ENCODE assay signal across 24 mouse cellular contexts in genomic region chr7:112836076-112836475, GRCm38 (mm10).
DNase-seq lines count a peak whose midpoint lies in the region; ATAC-seq and TF ChIP-seq lines count a peak whose summit lies in the region.
"Had no signal": no experiment of that assay in that cellular context is flagged by ENCODE, and none has a peak within 500 bp of the region (broad histone marks: within the 10 kb centered on the region; RNA-seq: fewer than 3 reads in every experiment).

No protein-coding gene starts in this region.

- peak; percentile 38; the same call in 1 of the 2 replicates for ATAC-seq in forebrain, embryonic 14.5 days
- no peak for ATAC-seq in forebrain, postnatal 0 days
- no peak for ATAC-seq in midbrain, embryonic 13.5 days
- ATAC-seq in midbrain, embryonic 11.5 days (ENCODE audit: low FRiP score) = no peak
- ATAC-seq in hindbrain, embryonic 14.5 days (ENCODE audit: low FRiP score) = no peak
- ATAC-seq in midbrain, embryonic 16.5 days = no peak
- ATAC-seq in stomach, postnatal 0 days (ENCODE audit: low FRiP score, low TSS enrichment) = no peak
- ATAC-seq: inflammation-experienced regulatory T-cells, adult 6 months had no signal

- WGBS in forebrain, embryonic 14.5 days = 51% methylated on average over 9 of the region's 9 CpGs
- 35% methylated on average over 9 of the region's 9 CpGs for WGBS in forebrain, postnatal 0 days
- 63% methylated on average over 9 of the region's 9 CpGs for WGBS in midbrain, embryonic 13.5 days
- 89% methylated on average over 9 of the region's 9 CpGs for WGBS in midbrain, embryonic 11.5 days
- WGBS in hindbrain, embryonic 14.5 days = 53% methylated on average over 9 of the region's 9 CpGs
- WGBS in midbrain, embryonic 16.5 days = 47% methylated on average over 9 of the region's 9 CpGs
- WGBS in stomach, postnatal 0 days = 94% methylated on average over 9 of the region's 9 CpGs

- H3K9me3 ChIP-seq in forebrain, embryonic 14.5 days (replicated peaks; ENCODE audit: control insufficient read depth, low read length) = peaks cover 3% of the 10 kb centered on the region; the same call in 1 of the 2 replicates
- no peaks in the 10 kb centered on the region for H3K9me3 ChIP-seq in forebrain, postnatal 0 days (ENCODE audit: low read length)
- H3K9me3 ChIP-seq in midbrain, embryonic 13.5 days = no peaks in the 10 kb centered on the region
- peaks cover 7% of the 10 kb centered on the region for H3K9me3 ChIP-seq in midbrain, embryonic 11.5 days (ENCODE audit: control insufficient read depth, low read length)
- no peaks in the 10 kb centered on the region for H3K9me3 ChIP-seq in hindbrain, embryonic 14.5 days (ENCODE audit: control insufficient read depth, low read length)
- 0 out of 2 replicates have a peak, but pooled peaks cover 3% of the 10 kb centered on the region for H3K9me3 ChIP-seq in midbrain, embryonic 16.5 days (replicated peaks; ENCODE audit: control insufficient read depth, low read length, poor library complexity, severe bottlenecking)
- no peaks in the 10 kb centered on the region for H3K9me3 ChIP-seq in stomach, postnatal 0 days (ENCODE audit: control insufficient read depth, low read length)

- H3K9ac ChIP-seq in forebrain, embryonic 14.5 days (ENCODE audit: low read length) = no peak overlapping the region
- no peak overlapping the region for H3K9ac ChIP-seq in forebrain, postnatal 0 days
- no peak overlapping the region for H3K9ac ChIP-seq in midbrain, embryonic 13.5 days (replicated peaks)
- H3K9ac ChIP-seq in midbrain, embryonic 11.5 days (ENCODE audit: low read length) = no peak overlapping the region
- H3K9ac ChIP-seq in hindbrain, embryonic 14.5 days = no peak overlapping the region
- H3K9ac ChIP-seq in midbrain, embryonic 16.5 days (ENCODE audit: low read depth, low read length) = no peak overlapping the region
- H3K9ac ChIP-seq in stomach, postnatal 0 days (ENCODE audit: low read length) = no peak overlapping the region
- H3K9ac ChIP-seq: liver, embryonic 13.5 days had no signal

- intact Hi-C loops in left cerebral cortex, postnatal 10 days (cut with DNase I) = no loop called here

- no peak overlapping the region for H3K4me3 ChIP-seq in forebrain, embryonic 14.5 days (ENCODE audit: low read depth, low read length)
- H3K4me3 ChIP-seq in forebrain, postnatal 0 days (ENCODE audit: low read depth, low read length) = no peak overlapping the region
- no peak overlapping the region for H3K4me3 ChIP-seq in midbrain, embryonic 13.5 days (replicated peaks)
- H3K4me3 ChIP-seq in midbrain, embryonic 11.5 days (ENCODE audit: low read depth, low read length) = no peak overlapping the region
- no peak overlapping the region for H3K4me3 ChIP-seq in hindbrain, embryonic 14.5 days (replicated peaks; ENCODE audit: low read length)
- no peak overlapping the region for H3K4me3 ChIP-seq in midbrain, embryonic 16.5 days (ENCODE audit: low read depth, low read length)
- no peak overlapping the region for H3K4me3 ChIP-seq in stomach, postnatal 0 days (ENCODE audit: low read depth, low read length)
- H3K4me3 ChIP-seq: liver, embryonic 13.5 days had no signal

- peaks cover 21% of the 10 kb centered on the region for H3K4me1 ChIP-seq in forebrain, embryonic 14.5 days (ENCODE audit: control insufficient read depth, insufficient read depth, low read length)
- peaks cover 15% of the 10 kb centered on the region for H3K4me1 ChIP-seq in forebrain, postnatal 0 days (ENCODE audit: insufficient read depth)
- peaks cover 38% of the 10 kb centered on the region for H3K4me1 ChIP-seq in midbrain, embryonic 13.5 days (replicated peaks)
- H3K4me1 ChIP-seq in midbrain, embryonic 11.5 days (ENCODE audit: control insufficient read depth, insufficient read depth, low read length) = peaks cover 21% of the 10 kb centered on the region
- peaks cover 26% of the 10 kb centered on the region for H3K4me1 ChIP-seq in hindbrain, embryonic 14.5 days (replicated peaks; ENCODE audit: control insufficient read depth, insufficient read depth, low read length)
- H3K4me1 ChIP-seq in midbrain, embryonic 16.5 days (ENCODE audit: control insufficient read depth, insufficient read depth, low read length) = peaks cover 32% of the 10 kb centered on the region
- H3K4me1 ChIP-seq in stomach, postnatal 0 days (replicated peaks; ENCODE audit: control insufficient read depth, insufficient read depth) = no peaks in the 10 kb centered on the region

- H3K4me2 ChIP-seq in forebrain, embryonic 14.5 days (ENCODE audit: low read length) = no peak overlapping the region
- H3K4me2 ChIP-seq in forebrain, postnatal 0 days (ENCODE audit: low read depth) = no peak overlapping the region
- no peak overlapping the region for H3K4me2 ChIP-seq in midbrain, embryonic 13.5 days (replicated peaks)
- no peak overlapping the region for H3K4me2 ChIP-seq in midbrain, embryonic 11.5 days
- H3K4me2 ChIP-seq in hindbrain, embryonic 14.5 days (replicated peaks) = no peak overlapping the region
- H3K4me2 ChIP-seq in midbrain, embryonic 16.5 days (ENCODE audit: low read length) = no peak overlapping the region
- no peak overlapping the region for H3K4me2 ChIP-seq in stomach, postnatal 0 days (replicated peaks; ENCODE audit: low read depth)
- H3K4me2 ChIP-seq: liver, embryonic 13.5 days had no signal

- DNase-seq in forebrain, embryonic 14.5 days (ENCODE audit: low spot score) = peak; percentile 52
- DNase-seq in forebrain, postnatal 0 days = no peak
- no peak for DNase-seq in midbrain, embryonic 11.5 days (ENCODE audit: low spot score, missing footprints)
- no peak for DNase-seq in hindbrain, embryonic 14.5 days (ENCODE audit: low spot score)
- no peak for DNase-seq in stomach, postnatal 0 days (ENCODE audit: low spot score)
- no peak for DNase-seq in left cerebral cortex, postnatal 10 days (ENCODE audit: extremely low spot score in 1 of 2, low spot score in 2 of 2)
- DNase-seq: adrenal gland, postnatal 10 days; B cell, adult 2 months; cerebellum, adult 2 months; gastrocnemius, postnatal 36 days; kidney, adult 2 months; kidney, postnatal 10 days; layer of hippocampus, postnatal 36 days; liver, embryonic 13.5 days; lung, adult 2 months; lung, postnatal 14 days; retina, postnatal 1 day; right cerebral cortex, postnatal 25 days; spleen, adult 18-20 months had no signal

- no peak for TF ChIP-seq EP300 in stomach, postnatal 0 days (optimal IDR thresholded peaks at IDR 0.05)

- TF ChIP-seq CTCF in forebrain, postnatal 0 days (IDR thresholded peaks at IDR 0.05; ENCODE audit: low read depth) = no peak
- TF ChIP-seq CTCF in stomach, postnatal 0 days (IDR thresholded peaks at IDR 0.05; ENCODE audit: low read depth) = no peak

- no peaks in the 10 kb centered on the region for H3K36me3 ChIP-seq in forebrain, embryonic 14.5 days (ENCODE audit: control insufficient read depth, insufficient read depth, low read length)
- no peaks in the 10 kb centered on the region for H3K36me3 ChIP-seq in forebrain, postnatal 0 days (ENCODE audit: insufficient read depth)
- H3K36me3 ChIP-seq in midbrain, embryonic 13.5 days = no peaks in the 10 kb centered on the region; the same call in 1 of the 2 replicates
- H3K36me3 ChIP-seq in midbrain, embryonic 11.5 days (ENCODE audit: control insufficient read depth, insufficient read depth, low read length) = no peaks in the 10 kb centered on the region
- no peaks in the 10 kb centered on the region for H3K36me3 ChIP-seq in hindbrain, embryonic 14.5 days (replicated peaks; ENCODE audit: control insufficient read depth, insufficient read depth)
- H3K36me3 ChIP-seq in midbrain, embryonic 16.5 days (ENCODE audit: control insufficient read depth, insufficient read depth, low read length) = no peaks in the 10 kb centered on the region
- no peaks in the 10 kb centered on the region for H3K36me3 ChIP-seq in stomach, postnatal 0 days (ENCODE audit: control insufficient read depth, insufficient read depth, low read length)
- H3K36me3 ChIP-seq: G1E; liver, embryonic 13.5 days had no signal

- no peaks in the 10 kb centered on the region for H3K27me3 ChIP-seq in forebrain, embryonic 14.5 days (replicated peaks; ENCODE audit: control insufficient read depth, insufficient read depth, low read length)
- H3K27me3 ChIP-seq in forebrain, postnatal 0 days (ENCODE audit: insufficient read depth, low read length) = no peaks in the 10 kb centered on the region
- H3K27me3 ChIP-seq in midbrain, embryonic 13.5 days = 0 out of 2 replicates have a peak, but pooled peaks cover 10% of the 10 kb centered on the region
- no peaks in the 10 kb centered on the region for H3K27me3 ChIP-seq in midbrain, embryonic 11.5 days (ENCODE audit: control insufficient read depth, insufficient read depth, low read length)
- H3K27me3 ChIP-seq in hindbrain, embryonic 14.5 days (ENCODE audit: control insufficient read depth, insufficient read depth, low read length) = no peaks in the 10 kb centered on the region
- no peaks in the 10 kb centered on the region for H3K27me3 ChIP-seq in midbrain, embryonic 16.5 days (ENCODE audit: control insufficient read depth, insufficient read depth, low read depth, low read length)
- H3K27me3 ChIP-seq in stomach, postnatal 0 days (ENCODE audit: control insufficient read depth, insufficient read depth, low read length) = no peaks in the 10 kb centered on the region
- H3K27me3 ChIP-seq: CH12.LX had no signal

- H3K27ac ChIP-seq in forebrain, embryonic 14.5 days (ENCODE audit: low read depth, low read length) = peak overlapping the region; percentile 15; the same call in 1 of the 2 replicates
- no peak overlapping the region for H3K27ac ChIP-seq in forebrain, postnatal 0 days (ENCODE audit: low read depth, low read length)
- peak overlapping the region; percentile 41; the same call in 1 of the 2 replicates for H3K27ac ChIP-seq in midbrain, embryonic 13.5 days
- no peak overlapping the region for H3K27ac ChIP-seq in midbrain, embryonic 11.5 days (ENCODE audit: low read depth, low read length)
- H3K27ac ChIP-seq in hindbrain, embryonic 14.5 days = peak overlapping the region; percentile 28; the same call in 1 of the 2 replicates
- peak overlapping the region; percentile 51 for H3K27ac ChIP-seq in midbrain, embryonic 16.5 days (ENCODE audit: low read length)
- no peak overlapping the region for H3K27ac ChIP-seq in stomach, postnatal 0 days (replicated peaks)
- H3K27ac ChIP-seq: liver, embryonic 13.5 days had no signal

Comparison
In these comparisons a context has a peak if more than half of its experiments do, and no peak if none do; other contexts are left out.
1. H3K27ac ChIP-seq: peak in forebrain, embryonic 14.5 days (single experiment), midbrain, embryonic 13.5 days (single experiment), hindbrain, embryonic 14.5 days (single experiment) and midbrain, embryonic 16.5 days (single experiment); none in forebrain, postnatal 0 days (single experiment), midbrain, embryonic 11.5 days (single experiment) and stomach, postnatal 0 days (single experiment).